Mouse (Mus musculus) neural tube, embryonic 11.5 days (tissue): ENCODE data around the gene Ing2. TPM values are rescaled to one million over a fixed set of nuclear protein-coding genes. Genes with fewer than 3 reads are reported as not detected.

Experiments
- ATAC-seq: fragments of 200-750 bp; cut with Nextera tagmentation; 2 replicates; pipeline ENCODE4 v1.8.0; 2017; ENCODE audit warnings: moderate number of reproducible peaks, mild to moderate bottlenecking, moderate TSS enrichment, moderate library complexity; ENCODE audit not compliant: insufficient read depth, low FRiP score, low TSS enrichment
- DNase-seq: peaks from one replicate; pipeline ENCODE4 v3.0.0-alpha.2; 2015; ENCODE audit warnings: low spot score
- H3K27ac ChIP-seq: fragments of 300-500 bp; sonication (generic); 2 replicates; pipeline ENCODE4 v1.5.1; 2014; ENCODE audit warnings: low read depth, mild to moderate bottlenecking, low read length
- H3K27me3 ChIP-seq: fragments of 300-500 bp; sonication (generic); 2 replicates; pipeline ENCODE4 v1.6.1; 2014; ENCODE audit warnings: mild to moderate bottlenecking, low read length, mixed read lengths; ENCODE audit not compliant: control insufficient read depth, insufficient read depth
- H3K36me3 ChIP-seq: fragments of 300-500 bp; sonication (generic); 2 replicates; pipeline ENCODE4 v1.6.1; 2014; ENCODE audit warnings: mild to moderate bottlenecking, low read length, moderate library complexity, mixed read lengths; ENCODE audit not compliant: control insufficient read depth, insufficient read depth
- H3K4me1 ChIP-seq: fragments of 300-500 bp; sonication (generic); 2 replicates; pipeline ENCODE4 v1.6.1; 2014; ENCODE audit warnings: low read length, mixed read lengths; ENCODE audit not compliant: control insufficient read depth, insufficient read depth
- H3K4me2 ChIP-seq: fragments of 300-500 bp; sonication (generic); 2 replicates; pipeline ENCODE4 v1.6.1; 2014; ENCODE audit warnings: low read depth, mild to moderate bottlenecking, moderate library complexity
- H3K4me3 ChIP-seq: fragments of 300-500 bp; sonication (generic); 2 replicates; pipeline ENCODE4 v1.5.1; 2014; ENCODE audit warnings: low read depth, low read length
- H3K9ac ChIP-seq: fragments of 300-500 bp; sonication (generic); 2 replicates; pipeline ENCODE4 v1.6.1; 2014; ENCODE audit warnings: mild to moderate bottlenecking, low read length
- H3K9me3 ChIP-seq: fragments of 300-500 bp; sonication (generic); 2 replicates; pipeline ENCODE4 v1.6.1; 2016; ENCODE audit warnings: low read length; ENCODE audit not compliant: control insufficient read depth
- WGBS: fragments of 180-500 bp; shearing (Covaris S2); extraction: QIAGEN DNeasy Blood & Tissue Kit; methylation state at CpG from one replicate; pipeline ENCODE4 v1.1.7; 2014; 5-methylcytosine and 5-hydroxymethylcytosine counted together
- polyA plus RNA-seq: library from polyadenylated mRNA; unstranded; fragments of >200 nt; fragmentation: Nextera tagmentation; extraction: Ambion mirVana; gene quantifications from 2 replicates; pipeline ENCODE4 v1.2.1, GENCODE M21; 2014

The Ing2 gene
- polyA plus RNA-seq, 1 experiment from 2014 or later = 11.6 TPM

- no peak for ATAC-seq
- H3K36me3 ChIP-seq = no peaks in the 10 kb centered on the region
- H3K4me3 ChIP-seq = no peak overlapping the region
- H3K9me3 ChIP-seq = no peaks in the 10 kb centered on the region
- H3K4me1 ChIP-seq = peaks cover 2% of the 10 kb centered on the region; the same call in 1 of the 2 replicates
- no peak overlapping the region for H3K9ac ChIP-seq
- 96% methylated on average over 4 of the region's 4 CpGs for WGBS
- H3K4me2 ChIP-seq = no peak overlapping the region
- H3K27ac ChIP-seq = no peak overlapping the region
- no peaks in the 10 kb centered on the region for H3K27me3 ChIP-seq
- DNase-seq = no peak
Measured at GRCm38 (mm10) chr8:47680306-47680705, 5.0 kb upstream of the Ing2 start.

GRCm38 (mm10) chr8:47679603-47680002 is 4.2 kb upstream of the Ing2 start:
- 78% methylated on average over 1 of the region's 1 CpGs for WGBS
- ATAC-seq = no peak

GRCm38 (mm10) chr8:47676631-47677030 is 1.3 kb upstream of the Ing2 start:
- no peaks in the 10 kb centered on the region for H3K27me3 ChIP-seq
- no peaks in the 10 kb centered on the region for H3K36me3 ChIP-seq
- H3K4me1 ChIP-seq = peaks cover 2% of the 10 kb centered on the region; the same call in 1 of the 2 replicates
- H3K4me3 ChIP-seq = peak overlapping the region; percentile 74
- H3K9me3 ChIP-seq = no peaks in the 10 kb centered on the region
- peak overlapping the region; percentile 69 for H3K4me2 ChIP-seq
- H3K9ac ChIP-seq = no peak overlapping the region
- no peak for ATAC-seq
- no peak overlapping the region for H3K27ac ChIP-seq
- 42% methylated on average over 2 of the region's 2 CpGs for WGBS
- DNase-seq = no peak

More at GRCm38 (mm10) chr8:47679603-47680002, 4.2 kb upstream of the Ing2 start:
- H3K4me3 ChIP-seq = no peak overlapping the region
- no peaks in the 10 kb centered on the region for H3K36me3 ChIP-seq
- H3K4me2 ChIP-seq = no peak overlapping the region
- H3K9me3 ChIP-seq = no peaks in the 10 kb centered on the region
- H3K27me3 ChIP-seq = no peaks in the 10 kb centered on the region
- no peak for DNase-seq
- peaks cover 2% of the 10 kb centered on the region; the same call in 1 of the 2 replicates for H3K4me1 ChIP-seq
- H3K27ac ChIP-seq = no peak overlapping the region
- no peak overlapping the region for H3K9ac ChIP-seq

GRCm38 (mm10) chr8:47676224-47676623 is 868 bp upstream of the Ing2 start:
- peak overlapping the region; percentile 69 for H3K4me2 ChIP-seq
- peak overlapping the region; percentile 86 for H3K9ac ChIP-seq
- peaks cover 2% of the 10 kb centered on the region; the same call in 1 of the 2 replicates for H3K4me1 ChIP-seq
- ATAC-seq (no peak), DNase-seq (no peak)
- H3K4me3 ChIP-seq = peak overlapping the region; percentile 74
- no peak overlapping the region for H3K27ac ChIP-seq
- 2% methylated on average over 15 of the region's 15 CpGs for WGBS
- no peaks in the 10 kb centered on the region for H3K27me3 ChIP-seq
- no peaks in the 10 kb centered on the region for H3K36me3 ChIP-seq
- no peaks in the 10 kb centered on the region for H3K9me3 ChIP-seq

- ATAC-seq (no peak; the same call in 1 of the 2 replicates), DNase-seq (no peak)
- H3K4me1 ChIP-seq = peaks cover 2% of the 10 kb centered on the region; the same call in 1 of the 2 replicates
Measured at GRCm38 (mm10) chr8:47675786-47676185, 430 bp upstream of the Ing2 start.

GRCm38 (mm10) chr8:47674140-47674776 is 1.1 kb downstream of the Ing2 start:
- Histone ChIP-seq H3K9ac (peak overlapping the region; percentile 80), H3K4me2 (peak overlapping the region; percentile 72), H3K4me3 (peak overlapping the region; percentile 74), H3K4me1 (peaks cover 2% of the 10 kb centered on the region; the same call in 1 of the 2 replicates), H3K27ac (peak overlapping the region; percentile 90), H3K27me3 (no peaks in the 10 kb centered on the region), H3K9me3 (no peaks in the 10 kb centered on the region), H3K36me3 (no peaks in the 10 kb centered on the region)
- WGBS = 0% methylated on average over 53 of the region's 59 CpGs
- DNase-seq (no peak), ATAC-seq (peak; percentile 43)

More at GRCm38 (mm10) chr8:47675786-47676185, 430 bp upstream of the Ing2 start:
- Histone ChIP-seq H3K9ac (peak overlapping the region; percentile 86), H3K4me2 (peak overlapping the region; percentile 69), H3K27me3 (no peaks in the 10 kb centered on the region), H3K36me3 (no peaks in the 10 kb centered on the region), H3K27ac (peak overlapping the region; percentile 90), H3K4me3 (peak overlapping the region; percentile 74), H3K9me3 (no peaks in the 10 kb centered on the region)
- WGBS = under 1% methylated on average over 20 of the region's 20 CpGs

- DNase-seq = peak; percentile 90
- WGBS = under 1% methylated on average over 39 of the region's 53 CpGs
- H3K4me3 ChIP-seq = peak overlapping the region; percentile 74
- H3K9ac ChIP-seq = peak overlapping the region; percentile 80
- H3K27ac ChIP-seq = peak overlapping the region; percentile 90
- H3K27me3 ChIP-seq = no peaks in the 10 kb centered on the region
- ATAC-seq = peak; percentile 74
- H3K4me2 ChIP-seq = peak overlapping the region; percentile 72
- peaks cover 2% of the 10 kb centered on the region; the same call in 1 of the 2 replicates for H3K4me1 ChIP-seq
- 0 out of 2 replicates have a peak, but pooled peaks cover 2% of the 10 kb centered on the region for H3K36me3 ChIP-seq
- H3K9me3 ChIP-seq = no peaks in the 10 kb centered on the region
Measured at GRCm38 (mm10) chr8:47673317-47674139, 1.8 kb downstream of the Ing2 start.

- WGBS = 87% methylated on average over 8 of the region's 8 CpGs
Measured at GRCm38 (mm10) chr8:47664231-47664785, 11.0 kb downstream of the Ing2 start.

More at GRCm38 (mm10) chr8:47664231-47664785, 11.0 kb downstream of the Ing2 start:
- DNase-seq (no peak), ATAC-seq (no peak)
- Histone ChIP-seq H3K9ac (no peak overlapping the region), H3K4me2 (no peak overlapping the region), H3K4me1 (no peaks in the 10 kb centered on the region), H3K4me3 (no peak overlapping the region), H3K27ac (no peak overlapping the region), H3K9me3 (no peaks in the 10 kb centered on the region), H3K27me3 (no peaks in the 10 kb centered on the region), H3K36me3 (0 out of 2 replicates have a peak, but pooled peaks cover 2% of the 10 kb centered on the region)
